Mouse (Mus musculus) midbrain, embryonic 16.5 days (tissue): Measurements from ENCODE around the gene Hsdl2. TPM values are rescaled to one million over a fixed set of nuclear protein-coding genes. Genes with fewer than 3 reads are reported as not detected.
A peak's percentile ranks its signal among the peaks of the same experiment; 100 is the strongest.
"Not testable (repeated sequence)": the region's sequence is repeated elsewhere in the genome, so short reads cannot be mapped to it uniquely, and the experiment has no call there.

Experiments used
- ATAC-seq: fragments of 200-750 bp; cut with Nextera tagmentation; 2 replicates; pipeline ENCODE4 v1.8.0; 2017; ENCODE audit warnings: moderate TSS enrichment
- H3K27ac ChIP-seq: fragments of 300-500 bp; sonication (generic); 2 replicates; pipeline ENCODE4 v1.5.1; 2014; ENCODE audit warnings: mild to moderate bottlenecking, low read length, mixed read lengths
- H3K27me3 ChIP-seq: fragments of 300-500 bp; sonication (generic); 2 replicates; pipeline ENCODE4 v1.6.1; 2014; ENCODE audit warnings: low read depth, low read length, mixed read lengths; ENCODE audit not compliant: control insufficient read depth, insufficient read depth
- H3K36me3 ChIP-seq: fragments of 300-500 bp; sonication (generic); 2 replicates; pipeline ENCODE4 v1.6.1; 2014; ENCODE audit warnings: mild to moderate bottlenecking, low read length, moderate library complexity, mixed read lengths; ENCODE audit not compliant: control insufficient read depth, insufficient read depth
- H3K4me1 ChIP-seq: fragments of 300-500 bp; sonication (generic); 2 replicates; pipeline ENCODE4 v1.6.1; 2014; ENCODE audit warnings: mild to moderate bottlenecking, low read length, mixed read lengths; ENCODE audit not compliant: control insufficient read depth, insufficient read depth
- H3K4me2 ChIP-seq: fragments of 300-500 bp; sonication (generic); 2 replicates; pipeline ENCODE4 v1.6.1; 2014; ENCODE audit warnings: mild to moderate bottlenecking, low read length, mixed read lengths
- H3K4me3 ChIP-seq: fragments of 300-500 bp; sonication (generic); 2 replicates; pipeline ENCODE4 v1.5.1; 2014; ENCODE audit warnings: low read depth, mild to moderate bottlenecking, low read length, moderate library complexity, mixed read lengths
- H3K9ac ChIP-seq: fragments of 300-500 bp; sonication (generic); 2 replicates; pipeline ENCODE4 v1.6.1; 2014; ENCODE audit warnings: low read depth, low read length, mixed read lengths
- H3K9me3 ChIP-seq: fragments of 300-500 bp; sonication (generic); replicated peaks from 2 replicates; pipeline ENCODE4 v1.6.1; 2014; ENCODE audit warnings: mild to moderate bottlenecking, low read length, mixed read lengths; ENCODE audit not compliant: control insufficient read depth, poor library complexity, severe bottlenecking
- WGBS: fragments of 180-500 bp; shearing (Covaris S2); extraction: QIAGEN DNeasy Blood & Tissue Kit; methylation state at CpG from one replicate; pipeline ENCODE4 v1.1.7; 2014; 5-methylcytosine and 5-hydroxymethylcytosine counted together
- polyA plus RNA-seq: library from polyadenylated mRNA; unstranded; fragments of >200 nt; fragmentation: Nextera tagmentation; extraction: Ambion mirVana; gene quantifications from 2 replicates; pipeline ENCODE4 v1.2.1, GENCODE M21; 2015

Gene Hsdl2
- polyA plus RNA-seq, 1 experiment from 2014 or later, result 34.5 TPM

DNA sequence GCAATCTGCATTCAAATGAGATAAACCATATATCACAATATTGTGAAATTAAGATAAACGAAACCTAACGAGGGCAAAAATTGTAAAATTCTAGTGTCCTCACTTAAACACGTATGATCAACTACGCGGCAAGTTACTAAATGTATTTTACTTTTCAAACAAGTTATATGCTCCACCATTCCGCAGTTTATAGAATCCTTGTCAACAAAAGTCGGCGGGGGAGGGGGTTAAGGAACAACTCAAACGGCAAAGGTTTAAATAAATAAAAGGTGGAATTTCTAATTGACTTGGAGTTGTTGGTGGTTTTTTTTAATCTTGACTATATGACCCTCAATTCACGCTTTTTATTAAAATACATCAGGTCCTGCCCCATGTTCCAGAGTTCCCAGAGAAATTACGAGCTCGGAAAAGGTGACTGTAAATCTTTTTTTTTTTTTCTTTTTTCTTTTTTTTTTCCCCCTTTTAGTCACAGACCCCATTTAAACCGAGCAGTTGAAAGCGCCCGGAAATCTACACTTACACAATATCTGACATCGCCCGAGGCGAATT, 33.3 kb upstream of the Hsdl2 start:
- WGBS, result 7% methylated on average over 18 of the region's 18 CpGs
- H3K4me3 ChIP-seq, result peak overlapping the region; percentile 96
- peak overlapping the region; percentile 90; the same call in 1 of the 2 replicates for H3K27ac ChIP-seq
- no peaks in the 10 kb centered on the region for H3K27me3 ChIP-seq
- no peak for ATAC-seq
- H3K9me3 ChIP-seq, result no peaks in the 10 kb centered on the region
- H3K4me1 ChIP-seq, result peaks cover 15% of the 10 kb centered on the region
- H3K9ac ChIP-seq, result peak overlapping the region; percentile 89
- no peaks in the 10 kb centered on the region for H3K36me3 ChIP-seq
- peak overlapping the region; percentile 87 for H3K4me2 ChIP-seq

DNA sequence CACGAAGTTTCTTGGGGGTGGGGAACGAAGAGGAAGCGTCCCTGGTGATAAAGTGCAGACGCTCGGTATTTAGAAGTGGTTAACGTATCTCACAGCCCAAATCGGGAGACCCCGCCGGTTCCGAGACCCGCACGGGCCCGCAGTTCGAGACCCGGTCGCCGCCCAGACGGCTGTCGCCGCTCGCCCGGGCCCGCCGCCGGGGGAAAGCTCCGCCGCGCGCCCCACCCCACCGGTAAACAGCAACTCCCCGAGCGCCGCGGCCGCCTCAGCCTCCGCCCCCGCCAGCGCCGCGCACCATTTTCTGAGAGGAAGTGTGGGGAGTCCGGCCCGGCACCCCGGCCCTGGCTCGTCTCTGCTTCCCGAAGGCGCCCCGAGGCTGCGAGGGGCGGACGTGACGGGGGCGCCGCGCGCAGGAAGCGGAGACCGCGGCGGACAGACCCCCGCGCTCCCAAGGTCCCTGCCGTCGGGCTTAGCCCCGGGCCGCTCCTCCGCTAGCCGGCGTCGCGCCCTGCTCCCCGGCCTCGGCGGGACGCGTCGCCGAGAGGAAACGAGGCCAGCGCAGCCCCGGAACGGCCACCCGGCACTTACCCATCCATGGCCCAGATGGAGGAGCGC, 32.7 kb upstream of the Hsdl2 start:
- Histone ChIP-seq H3K4me1 (peaks cover 15% of the 10 kb centered on the region), H3K4me3 (peak overlapping the region; percentile 96), H3K36me3 (no peaks in the 10 kb centered on the region), H3K27ac (peak overlapping the region; percentile 90), H3K9ac (peak overlapping the region; percentile 89), H3K27me3 (no peaks in the 10 kb centered on the region), H3K4me2 (peak overlapping the region; percentile 87), H3K9me3 (no peaks in the 10 kb centered on the region)
- WGBS, result under 1% methylated on average over 58 of the region's 83 CpGs
- ATAC-seq, result no peak; the same call in 1 of the 2 replicates

DNA sequence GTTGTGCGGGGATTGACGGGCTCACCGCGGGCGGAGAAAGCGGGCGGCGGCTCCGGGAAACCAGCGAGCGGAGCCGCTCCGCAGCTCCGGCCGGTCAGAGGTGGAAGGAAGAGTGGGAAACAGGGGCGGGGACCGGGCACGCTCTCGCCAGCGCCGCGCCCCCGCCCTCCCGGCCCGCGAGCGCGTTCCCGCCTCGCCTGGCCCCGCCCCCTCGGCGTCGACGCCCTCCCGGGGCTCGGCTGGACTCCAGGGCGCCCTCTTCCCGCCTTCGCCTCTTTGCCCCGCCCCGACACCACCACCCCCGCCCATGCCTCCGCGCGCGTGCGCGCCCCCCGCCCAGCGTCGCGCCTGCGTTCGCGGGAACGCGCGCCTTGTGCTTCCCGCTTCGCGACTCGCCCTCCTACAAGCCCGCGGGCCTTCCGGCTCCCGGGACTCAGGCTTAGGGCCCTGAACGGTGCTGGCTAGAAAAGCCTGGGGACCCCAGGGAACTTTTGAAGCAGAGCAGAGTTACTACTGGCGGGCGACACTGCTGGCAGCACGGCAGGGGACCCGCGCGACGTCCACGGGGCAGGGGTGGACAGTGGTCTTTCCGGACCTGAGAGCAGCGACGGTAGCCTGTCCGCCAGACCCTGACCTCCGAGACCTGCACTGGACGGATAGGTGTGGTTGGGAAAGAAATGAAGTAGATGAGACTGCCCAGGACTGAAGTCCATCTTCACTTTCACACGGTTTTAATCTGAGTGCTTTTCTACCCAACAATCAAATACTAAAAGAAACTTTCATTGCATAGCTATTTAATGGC, 32.0 kb upstream of the Hsdl2 start, which contains the start of gene Ptbp3:
Gene Ptbp3 (minus strand): TSS at position 190 of the 802 bp plus-strand sequence.
- peaks cover 15% of the 10 kb centered on the region for H3K4me1 ChIP-seq
- H3K9ac ChIP-seq, result peak within 1 kb of the TSS; percentile 89
- no peaks in the 10 kb centered on the region for H3K27me3 ChIP-seq
- no peaks in the 10 kb centered on the region for H3K9me3 ChIP-seq
- no peaks in the 10 kb centered on the region for H3K36me3 ChIP-seq
- H3K4me3 ChIP-seq, result peak within 1 kb of the TSS; percentile 96
- H3K27ac ChIP-seq, result peak within 1 kb of the TSS; percentile 90
- ATAC-seq, result peak; percentile 93
- H3K4me2 ChIP-seq, result peak within 1 kb of the TSS; percentile 87
- WGBS, result under 1% methylated on average over 64 of the region's 83 CpGs

DNA sequence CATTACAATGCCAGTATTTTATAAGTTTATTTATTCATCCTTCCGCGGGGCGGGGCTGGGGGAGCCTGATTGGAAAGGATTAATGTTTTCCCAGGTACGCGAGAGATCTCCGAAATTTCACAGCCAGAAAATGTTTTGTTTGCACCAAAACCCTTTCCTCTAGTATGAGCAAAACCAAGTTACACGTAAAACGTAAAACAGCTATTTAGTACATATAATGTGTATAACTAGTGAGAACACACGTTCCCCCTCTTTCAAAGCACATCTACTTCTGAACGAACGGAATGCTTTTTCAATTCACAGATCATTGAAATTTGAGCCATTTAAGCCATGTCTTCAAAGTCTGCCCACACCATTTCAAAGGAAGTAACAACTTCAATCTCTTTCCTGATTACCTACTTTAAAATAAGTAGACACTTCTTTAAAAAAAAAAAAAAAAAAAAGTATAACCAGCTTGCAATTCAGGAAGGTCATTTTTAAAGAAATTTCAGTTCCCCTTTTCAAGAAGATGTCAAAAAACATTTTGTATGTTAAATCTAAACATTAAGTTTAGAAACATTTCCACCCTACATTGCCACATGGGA, 31.3 kb upstream of the Hsdl2 start:
- Histone ChIP-seq H3K4me2 (peak overlapping the region; percentile 87), H3K36me3 (no peaks in the 10 kb centered on the region), H3K4me3 (peak overlapping the region; percentile 96), H3K27me3 (no peaks in the 10 kb centered on the region), H3K4me1 (peaks cover 15% of the 10 kb centered on the region), H3K9me3 (no peaks in the 10 kb centered on the region), H3K9ac (peak overlapping the region; percentile 89; the same call in 1 of the 2 replicates), H3K27ac (no peak overlapping the region)
- 17% methylated on average over 11 of the region's 11 CpGs for WGBS
- ATAC-seq, result no peak

DNA sequence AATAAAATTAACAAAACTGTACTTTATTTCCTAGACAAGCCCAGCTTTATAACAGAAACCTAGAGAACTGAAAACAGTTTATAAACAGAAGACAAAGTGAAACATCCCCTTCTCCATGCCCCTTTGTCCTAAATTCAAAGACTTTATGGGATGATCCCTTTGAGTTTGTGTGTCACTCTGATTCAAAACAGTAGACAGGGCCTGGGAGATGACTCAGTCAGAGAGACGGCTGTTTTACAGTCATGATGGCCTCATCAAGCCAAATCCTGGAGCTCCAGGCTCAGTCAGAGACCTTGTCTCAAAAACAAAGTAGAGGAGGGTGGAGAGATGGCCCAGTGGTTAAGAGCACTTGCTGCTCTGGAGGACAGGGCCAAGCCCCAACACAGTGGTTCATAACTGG, 29.5 kb upstream of the Hsdl2 start:
- H3K9ac ChIP-seq, result no peak overlapping the region
- 79% methylated on average over 1 of the region's 1 CpGs for WGBS
- no peak for ATAC-seq
- no peaks in the 10 kb centered on the region for H3K36me3 ChIP-seq
- H3K4me1 ChIP-seq, result peaks cover 12% of the 10 kb centered on the region
- no peak overlapping the region for H3K4me2 ChIP-seq
- H3K27me3 ChIP-seq, result no peaks in the 10 kb centered on the region
- H3K4me3 ChIP-seq, result no peak overlapping the region
- no peak overlapping the region for H3K27ac ChIP-seq
- H3K9me3 ChIP-seq, result no peaks in the 10 kb centered on the region

DNA sequence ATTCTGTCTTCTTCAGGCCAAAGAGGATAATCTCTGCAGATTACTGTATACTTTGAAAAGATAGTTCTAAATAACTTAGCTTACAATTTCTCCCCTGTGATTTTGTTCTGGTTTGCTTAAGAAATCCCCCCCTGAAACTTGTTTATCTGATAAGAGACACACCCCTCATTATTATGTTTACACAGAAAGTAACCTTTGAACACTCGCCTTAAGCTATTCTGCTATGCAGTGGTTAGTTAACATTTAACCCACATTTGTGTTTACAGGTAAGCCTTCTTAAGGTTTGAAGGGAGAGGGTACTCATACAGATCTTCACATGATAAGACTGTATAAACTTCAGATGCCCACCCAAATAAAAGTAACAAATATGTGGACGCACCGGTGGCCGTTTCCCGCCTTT, 28.5 kb upstream of the Hsdl2 start:
- H3K36me3 ChIP-seq, result no peaks in the 10 kb centered on the region
- ATAC-seq, result no peak
- no peak overlapping the region for H3K27ac ChIP-seq
- H3K4me3 ChIP-seq, result no peak overlapping the region
- H3K4me2 ChIP-seq, result no peak overlapping the region
- no peak overlapping the region for H3K9ac ChIP-seq
- H3K9me3 ChIP-seq, result no peaks in the 10 kb centered on the region
- peaks cover 4% of the 10 kb centered on the region; the same call in 1 of the 2 replicates for H3K4me1 ChIP-seq
- H3K27me3 ChIP-seq, result no peaks in the 10 kb centered on the region
- WGBS, result 92% methylated on average over 5 of the region's 5 CpGs

DNA sequence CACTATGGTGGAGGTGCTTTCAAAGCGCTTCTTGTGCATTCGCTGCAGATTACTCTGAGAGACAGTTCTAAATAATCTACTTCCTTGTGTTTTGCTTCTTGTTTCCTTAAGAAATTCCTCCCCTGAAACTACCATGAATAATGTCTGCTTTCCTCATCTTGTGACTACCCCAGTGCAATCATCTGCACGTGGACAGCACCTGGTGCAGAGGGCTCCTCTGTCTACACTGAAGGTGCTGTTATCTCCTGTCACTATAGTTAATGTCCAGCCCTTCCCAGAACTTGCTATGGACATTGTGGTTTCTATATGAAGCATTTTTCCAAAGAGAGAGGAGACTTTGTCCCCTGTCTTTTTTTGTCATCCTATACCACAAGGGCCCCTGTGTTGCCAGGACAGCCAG, 27.8 kb upstream of the Hsdl2 start:
- Histone ChIP-seq H3K4me3 (no peak overlapping the region), H3K9ac (no peak overlapping the region), H3K4me2 (no peak overlapping the region), H3K27me3 (no peaks in the 10 kb centered on the region), H3K4me1 (no peaks in the 10 kb centered on the region), H3K36me3 (no peaks in the 10 kb centered on the region), H3K27ac (no peak overlapping the region), H3K9me3 (no peaks in the 10 kb centered on the region)
- WGBS, result 80% methylated on average over 3 of the region's 3 CpGs
- ATAC-seq, result no peak

DNA sequence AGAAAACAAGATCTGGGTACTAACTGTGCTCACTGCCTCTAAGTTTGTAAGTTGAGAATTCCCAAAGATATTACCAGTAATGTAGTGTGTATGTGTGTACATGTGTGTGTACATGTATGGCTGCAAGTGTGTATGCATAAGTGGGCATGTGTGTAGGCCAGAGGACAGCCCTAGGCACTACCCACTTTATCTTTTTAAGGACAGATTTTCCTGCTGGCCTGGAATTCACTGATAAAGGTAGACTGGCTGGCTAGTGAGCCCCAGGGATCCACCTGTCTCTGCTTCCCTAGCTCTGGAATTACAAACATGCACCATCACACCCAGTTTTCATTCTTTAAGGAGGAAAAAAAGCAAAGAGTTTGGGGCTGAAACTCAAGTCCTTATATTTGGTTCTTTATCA, 26.2 kb upstream of the Hsdl2 start:
- H3K9ac ChIP-seq, result no peak overlapping the region
- no peak for ATAC-seq
- H3K4me3 ChIP-seq, result no peak overlapping the region

DNA sequence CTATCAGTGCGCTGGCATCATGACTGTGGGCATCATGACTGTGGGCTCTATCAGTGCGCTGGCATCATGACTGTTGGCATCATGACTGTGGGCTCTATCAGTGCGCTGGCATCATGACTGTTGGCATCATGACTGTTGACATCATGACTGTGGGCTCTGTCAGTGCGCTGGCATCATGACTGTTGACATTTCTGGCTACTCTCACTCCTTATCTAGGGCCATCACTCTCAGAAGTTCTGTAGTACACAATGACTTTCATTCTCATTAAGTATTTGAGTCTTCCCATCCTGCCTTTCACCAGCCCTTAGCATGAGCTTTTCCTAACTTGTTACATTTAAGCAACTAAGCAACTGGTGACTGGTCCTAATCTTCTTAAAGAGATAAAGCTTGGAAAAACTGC, 24.0 kb upstream of the Hsdl2 start:
- not testable (repeated sequence) for H3K4me2 ChIP-seq, H3K36me3 ChIP-seq, H3K4me1 ChIP-seq, H3K9ac ChIP-seq, H3K27ac ChIP-seq, ATAC-seq, H3K27me3 ChIP-seq, H3K4me3 ChIP-seq, H3K9me3 ChIP-seq
- 91% methylated on average over 4 of the region's 4 CpGs for WGBS

More for the DNA sequence above, 26.2 kb upstream of the Hsdl2 start:
- no peaks in the 10 kb centered on the region for H3K27me3 ChIP-seq
- H3K4me1 ChIP-seq, result no peaks in the 10 kb centered on the region
- no peaks in the 10 kb centered on the region for H3K36me3 ChIP-seq
- H3K9me3 ChIP-seq, result no peaks in the 10 kb centered on the region
- H3K4me2 ChIP-seq, result no peak overlapping the region
- H3K27ac ChIP-seq, result no peak overlapping the region
